Mouse (Mus musculus) cerebellum, adult 2 months (tissue): ENCODE measurements around the gene Def8.

Experiments used
- CTCF ChIP-seq: fragments of 200-500 bp; IDR thresholded peaks from 2 replicates; pipeline ENCODE4 v1.5.1; 2011; ENCODE audit warnings: low read depth, mild to moderate bottlenecking, control low read depth, low read length, moderate library complexity, borderline replicate concordance; ENCODE audit not compliant: insufficient read depth
- POLR2A ChIP-seq: fragments of 200-500 bp; IDR thresholded peaks from 2 replicates; pipeline ENCODE4 v1.6.1; 2011; ENCODE audit warnings: low read length, control low read depth, borderline replicate concordance; ENCODE audit not compliant: insufficient read depth

GRCm38 (mm10) chr8:123422056-123422780, 1.1 kb upstream of the Def8 start:
- peak; percentile 65 for TF ChIP-seq CTCF
- no peak for TF ChIP-seq POLR2A
